Mouse (Mus musculus) retina, embryonic 14.5 days (tissue): ENCODE results near the gene Pycr1.

Source experiments
- DNase-seq: peaks from one replicate; pipeline ENCODE4 v3.0.0-alpha.2; 2015; ENCODE audit warnings: low spot score

Pycr1 gene

GRCm38 (mm10) chr11:120603545-120603944, 40.0 kb downstream of the Pycr1 start:
- no peak for DNase-seq

- DNase-seq: no peak
Measured at GRCm38 (mm10) chr11:120600716-120601115, 42.9 kb downstream of the Pycr1 start.

DNA sequence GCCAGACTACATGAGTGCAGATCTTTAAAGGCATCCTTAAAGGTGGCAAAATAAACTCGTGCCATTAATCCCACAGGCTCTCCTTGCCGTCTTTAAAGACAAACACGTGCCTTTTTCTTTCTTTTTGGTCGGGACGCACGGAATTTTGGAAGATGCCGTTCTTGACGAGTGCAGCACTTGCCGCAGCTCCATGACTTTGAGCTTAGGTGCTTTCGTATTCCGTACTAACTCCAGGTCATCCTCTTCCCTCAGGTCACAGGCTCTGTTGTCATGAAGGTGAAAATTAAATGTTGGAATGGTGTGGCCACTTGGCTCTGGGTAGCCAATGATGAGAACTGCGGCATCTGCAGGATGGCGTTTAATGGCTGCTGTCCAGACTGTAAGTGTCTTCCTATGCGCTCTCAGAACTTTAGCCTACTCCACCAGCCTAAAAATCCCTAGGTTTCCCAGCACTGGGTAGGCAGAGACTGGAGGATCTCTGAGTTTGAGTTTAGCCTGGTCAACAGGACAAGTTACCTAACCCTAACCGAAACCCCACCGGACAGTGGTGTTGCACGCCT, 44.5 kb downstream of the Pycr1 start:
- no peak for DNase-seq

- DNase-seq: peak; percentile 97
Measured at GRCm38 (mm10) chr11:120598283-120598989, 45.1 kb downstream of the Pycr1 start, which contains the start of the genes Alyref and Anapc11. Gene Alyref, minus strand, starts transcription at chr11:120598365. Gene Anapc11, plus strand, starts transcription at chr11:120598421.

- DNase-seq: no peak
Measured at GRCm38 (mm10) chr11:120597240-120598235, 46.0 kb downstream of the Pycr1 start.

GRCm38 (mm10) chr11:120588531-120588930, 55.0 kb downstream of the Pycr1 start:
- DNase-seq: no peak
